Mouse (Mus musculus): Measurements from ENCODE around the gene Gucy1b2. TPM values are rescaled to one million over a fixed set of nuclear protein-coding genes. Genes with fewer than 3 reads are reported as not detected.

Gene Gucy1b2
- total RNA-seq, 2 experiments from 2014 or later: not detected

GRCm38 (mm10) chr14:62380606-62381005, 75.5 kb downstream of the Gucy1b2 start:
- intact Hi-C loops (cut with DNase I): no loop called here
- DNase-seq (ENCODE audit: low spot score): no peak

DNA sequence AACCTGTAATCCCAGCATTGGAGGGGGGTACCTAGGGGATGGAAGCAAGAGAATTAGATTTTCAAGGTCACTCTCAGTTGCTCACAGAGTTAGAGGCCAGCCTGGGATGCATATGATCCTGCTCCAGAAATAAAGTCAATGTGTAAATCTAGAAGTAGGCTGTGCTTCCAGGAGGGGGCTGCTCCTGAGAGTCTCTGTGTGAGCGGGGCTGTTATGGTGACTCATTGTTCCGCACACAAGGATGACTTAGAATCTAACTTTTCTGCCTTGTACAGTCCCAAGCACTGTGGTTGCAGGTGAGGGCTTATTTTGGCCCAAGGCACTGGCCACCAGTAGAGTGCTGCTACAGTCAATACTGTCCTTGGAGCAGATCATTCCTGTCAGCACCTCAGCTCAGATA, 76.7 kb downstream of the Gucy1b2 start:
- DNase-seq (ENCODE audit: low spot score): no peak
- intact Hi-C loops (cut with DNase I): no loop called here

DNA sequence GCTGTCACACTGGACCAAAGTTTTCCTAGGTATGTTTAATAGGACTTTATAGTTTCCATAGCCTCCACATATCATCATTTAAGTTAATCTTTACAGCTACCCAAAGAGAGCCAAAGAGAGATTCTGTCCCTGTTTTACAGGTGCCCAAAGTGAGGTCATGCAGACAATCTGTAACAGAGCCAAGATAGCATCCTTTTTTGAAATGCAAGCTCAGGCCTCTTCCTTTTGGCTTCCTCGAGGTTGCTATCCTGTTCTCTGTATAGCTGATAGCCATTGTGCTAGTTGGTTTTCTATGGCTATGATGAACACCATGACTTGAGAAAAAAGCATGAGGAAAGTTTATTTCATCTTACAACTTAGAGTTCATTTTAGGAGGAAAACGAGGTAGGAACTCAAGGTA, 80.0 kb downstream of the Gucy1b2 start:
- intact Hi-C loops (cut with DNase I): loop anchor here (2.0 kb wide), 1 partner anchor 43 kb away; no protein-coding TSS in a partner anchor
- no peak for DNase-seq (ENCODE audit: low spot score)

GRCm38 (mm10) chr14:62375694-62376093, 80.4 kb downstream of the Gucy1b2 start:
- intact Hi-C loops (cut with DNase I): loop anchor here (2.0 kb wide), 1 partner anchor 43 kb away; no protein-coding TSS in a partner anchor
- no peak for DNase-seq (ENCODE audit: low spot score)

GRCm38 (mm10) chr14:62374001-62374400, 82.1 kb downstream of the Gucy1b2 start:
- DNase-seq (ENCODE audit: low spot score): no peak
- intact Hi-C loops (cut with DNase I): no loop called here

DNA sequence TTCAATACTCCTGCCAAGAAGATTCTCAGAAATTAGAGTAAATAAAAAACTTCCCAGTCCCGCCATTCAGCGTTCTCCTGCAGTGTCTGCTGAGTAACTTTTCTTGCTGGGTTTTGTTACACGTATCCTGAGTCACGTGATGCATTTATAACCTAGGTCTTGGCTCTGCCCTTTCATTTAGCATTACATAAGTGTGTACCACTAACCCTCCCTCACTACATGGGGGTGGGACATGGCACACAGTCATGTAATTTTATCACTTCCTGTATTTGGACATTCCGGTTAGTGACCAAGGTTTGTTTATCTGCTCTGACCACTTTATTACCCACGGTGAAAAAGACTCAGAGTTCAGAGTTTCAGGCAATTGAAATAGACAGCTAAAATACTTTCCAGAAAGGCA, 85.3 kb downstream of the Gucy1b2 start:
- intact Hi-C loops (cut with DNase I): no loop called here
- peak; percentile 54 for DNase-seq (ENCODE audit: low spot score)

DNA sequence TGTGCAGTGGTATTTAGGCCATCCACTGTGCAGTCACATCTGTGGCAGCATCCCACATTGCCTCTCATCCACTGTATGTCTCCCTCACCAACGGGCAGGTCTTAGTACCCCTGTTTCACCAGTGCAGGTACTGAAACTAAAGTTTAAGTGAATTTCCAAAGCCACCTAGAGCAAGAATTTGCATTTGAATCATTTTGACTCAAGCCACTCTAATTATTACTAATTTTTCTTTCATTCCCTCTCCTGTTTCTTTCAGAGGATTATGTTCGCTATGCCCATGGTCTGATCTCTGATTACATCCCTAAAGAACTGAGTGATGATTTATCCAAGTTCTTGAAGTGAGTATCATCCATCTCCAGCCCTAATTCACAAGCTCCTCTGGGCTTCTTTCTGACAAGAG, 92.3 kb downstream of the Gucy1b2 start:
- no peak for DNase-seq (ENCODE audit: low spot score)
- intact Hi-C loops (cut with DNase I): no loop called here

DNA sequence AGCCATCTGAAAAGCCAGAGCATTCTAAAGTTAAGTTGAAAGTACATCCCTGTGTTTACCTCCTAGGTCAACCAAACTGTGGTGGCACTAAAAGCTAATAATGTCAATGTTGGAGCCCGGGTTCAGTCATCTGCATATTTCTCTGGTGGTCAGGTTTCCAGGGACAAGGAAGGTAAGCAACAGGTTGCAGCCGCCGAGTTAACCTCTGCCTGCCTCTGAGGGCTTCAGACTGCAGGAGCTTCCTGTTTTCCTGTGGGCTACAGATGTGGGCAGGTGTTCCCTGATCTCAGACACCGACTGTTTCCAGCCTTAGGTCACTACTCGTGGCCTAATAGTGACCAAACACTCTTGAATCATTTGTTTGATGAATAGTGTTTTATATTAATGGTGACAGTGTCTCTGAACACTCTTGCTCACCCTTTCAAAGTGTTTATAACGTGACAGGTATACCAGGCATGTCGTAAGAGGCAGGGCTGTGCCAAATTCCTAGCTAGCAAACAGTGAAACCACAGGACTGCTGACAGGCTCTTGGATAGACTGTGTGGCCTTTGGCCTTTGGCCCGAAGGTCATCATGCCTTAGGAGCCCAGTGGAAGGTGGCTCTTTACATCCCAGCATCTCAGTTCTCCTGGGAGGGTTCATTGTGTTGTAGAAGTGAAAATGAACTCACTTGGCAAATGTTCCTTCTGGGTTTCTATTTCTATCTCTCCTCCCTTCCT, 94.7 kb downstream of the Gucy1b2 start:
- DNase-seq (ENCODE audit: low spot score): no peak
- intact Hi-C loops (cut with DNase I): no loop called here

- intact Hi-C loops (cut with DNase I): no loop called here
- DNase-seq (ENCODE audit: low spot score): no peak
Measured at GRCm38 (mm10) chr14:62355201-62355600, 100.9 kb downstream of the Gucy1b2 start.

DNA sequence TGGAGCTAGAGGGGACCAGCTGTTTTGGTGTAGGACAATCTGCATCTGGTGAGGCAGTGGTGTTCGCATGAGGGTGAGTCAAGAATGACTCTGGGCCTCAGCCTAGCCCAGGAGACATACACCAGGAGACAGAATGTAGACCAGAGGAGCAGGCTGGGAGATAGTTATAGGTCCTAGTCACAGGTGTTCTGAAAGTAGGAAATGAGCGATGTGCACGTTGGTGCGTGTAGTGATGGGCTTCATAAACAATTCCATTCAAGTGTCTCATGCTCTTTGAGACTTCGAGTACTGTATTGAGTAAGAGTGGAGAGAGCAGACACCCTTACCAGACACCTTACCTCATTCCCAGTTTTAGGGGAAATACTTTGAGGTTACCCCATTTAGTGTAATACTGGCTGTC, 102.3 kb downstream of the Gucy1b2 start:
- DNase-seq (ENCODE audit: low spot score): no peak

GRCm38 (mm10) chr14:62353372-62353771, 102.7 kb downstream of the Gucy1b2 start:
- no peak for DNase-seq (ENCODE audit: low spot score)
- intact Hi-C loops (cut with DNase I): no loop called here

More for the DNA sequence above, 102.3 kb downstream of the Gucy1b2 start:
- intact Hi-C loops (cut with DNase I): no loop called here

DNA sequence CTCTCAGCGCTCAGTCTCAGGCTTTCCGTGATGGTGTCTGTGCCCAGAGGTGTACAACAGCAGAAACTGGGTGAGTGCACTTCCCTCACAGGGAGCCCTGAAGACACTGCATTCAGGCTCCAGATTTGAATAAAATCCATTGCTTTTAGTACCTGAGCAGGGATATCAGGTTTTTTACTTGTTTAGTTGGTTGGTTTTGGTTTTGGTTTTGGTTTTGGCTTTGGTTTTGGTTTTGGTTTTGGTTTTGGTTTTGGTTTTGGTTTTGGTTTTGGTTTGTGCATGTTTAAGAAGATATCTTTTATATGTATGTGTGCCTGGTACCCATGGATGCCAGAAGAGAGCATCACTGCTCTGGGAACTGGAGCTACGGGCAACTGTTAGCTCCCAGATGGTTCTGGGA, 105.2 kb downstream of the Gucy1b2 start:
- intact Hi-C loops (cut with DNase I): no loop called here
- no peak for DNase-seq (ENCODE audit: low spot score)

GRCm38 (mm10) chr14:62350186-62350585, 105.9 kb downstream of the Gucy1b2 start:
- DNase-seq (ENCODE audit: low spot score): no peak
- intact Hi-C loops (cut with DNase I): no loop called here

GRCm38 (mm10) chr14:62349786-62350185, 106.3 kb downstream of the Gucy1b2 start:
- DNase-seq (ENCODE audit: low spot score): no peak
- intact Hi-C loops (cut with DNase I): no loop called here

GRCm38 (mm10) chr14:62347103-62347502, 109.0 kb downstream of the Gucy1b2 start:
- intact Hi-C loops (cut with DNase I): no loop called here
- DNase-seq (ENCODE audit: low spot score): no peak

- intact Hi-C loops (cut with DNase I): no loop called here
- DNase-seq (ENCODE audit: low spot score): no peak
Measured at GRCm38 (mm10) chr14:62346570-62346969, 109.5 kb downstream of the Gucy1b2 start.

Other genes starting within 250 kb of the Gucy1b2 start
- gene Rnaseh2b, start 163.7 kb downstream of the Gucy1b2 start, total RNA-seq (2021): 10 to 100 TPM in 1 of 2 experiments, 1 to 10 TPM in 1; 9.9 to 11.1 TPM
- gene Dleu7, start 163.2 kb downstream of the Gucy1b2 start, total RNA-seq (2021): under 1 TPM in 1 of 2 experiments, not detected in 1; 0.20 TPM
- 1 to 10 TPM; 3.0 to 4.3 TPM for gene Fam124a, start 99.4 kb upstream of the Gucy1b2 start, total RNA-seq (2021)
- not detected for gene Gm4131, start 110.6 kb upstream of the Gucy1b2 start, total RNA-seq (2021)
- not detected for gene Serpine3, start 207.4 kb upstream of the Gucy1b2 start, total RNA-seq (2021)

All from heart, postnatal 25 days (tissue).